Mouse (Mus musculus): ENCODE data around the gene Mical2. TPM values are rescaled to one million over a fixed set of nuclear protein-coding genes. Genes with fewer than 3 reads are reported as not detected.

Mical2 gene
- polyA plus RNA-seq, 1 experiment from 2014 or later, result 11.5 TPM

DNA sequence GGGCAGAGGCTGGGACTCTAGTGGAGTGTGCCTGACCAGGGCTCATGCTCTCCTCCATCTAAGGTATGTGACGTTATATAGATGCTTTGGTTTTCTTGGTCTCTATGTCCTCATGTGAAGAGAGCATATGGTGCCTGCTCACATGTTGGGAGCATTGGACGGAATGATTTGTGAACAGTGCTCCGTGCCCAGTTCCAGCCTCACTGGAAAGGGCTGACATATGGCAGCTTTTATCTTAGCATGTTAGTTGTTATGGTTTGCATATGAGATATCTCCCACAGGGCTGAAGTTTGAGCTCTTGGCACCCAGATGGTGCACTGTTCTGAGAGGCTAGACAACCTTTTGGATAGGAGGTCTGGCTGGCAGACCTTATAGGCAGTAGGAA is 16.3 kb downstream of the Mical2 start:
- H3K27ac ChIP-seq (replicated peaks; ENCODE audit: low read depth, low read length), result no peak overlapping the region
- H3K4me1 ChIP-seq (ENCODE audit: control insufficient read depth, insufficient read depth, low read length), result no peaks in the 10 kb centered on the region; the same call in 1 of the 2 replicates
- no peaks in the 10 kb centered on the region for H3K36me3 ChIP-seq (ENCODE audit: control insufficient read depth, insufficient read depth, low read length)
- H3K27me3 ChIP-seq (replicated peaks; ENCODE audit: control insufficient read depth, insufficient read depth, low read length), result no peaks in the 10 kb centered on the region
- no peaks in the 10 kb centered on the region for H3K9me3 ChIP-seq (ENCODE audit: control insufficient read depth, low read length)
- ATAC-seq (ENCODE audit: low read depth), result no peak; the same call in 1 of the 2 replicates
- 80% methylated on average over 3 of the region's 3 CpGs for WGBS
- no peak overlapping the region for H3K4me3 ChIP-seq (ENCODE audit: low read depth, low read length)
- H3K4me2 ChIP-seq (ENCODE audit: low read depth, low read length), result no peak overlapping the region
- H3K9ac ChIP-seq (ENCODE audit: low read depth, low read length), result no peak overlapping the region
- no peak for DNase-seq (ENCODE audit: low spot score)

DNA sequence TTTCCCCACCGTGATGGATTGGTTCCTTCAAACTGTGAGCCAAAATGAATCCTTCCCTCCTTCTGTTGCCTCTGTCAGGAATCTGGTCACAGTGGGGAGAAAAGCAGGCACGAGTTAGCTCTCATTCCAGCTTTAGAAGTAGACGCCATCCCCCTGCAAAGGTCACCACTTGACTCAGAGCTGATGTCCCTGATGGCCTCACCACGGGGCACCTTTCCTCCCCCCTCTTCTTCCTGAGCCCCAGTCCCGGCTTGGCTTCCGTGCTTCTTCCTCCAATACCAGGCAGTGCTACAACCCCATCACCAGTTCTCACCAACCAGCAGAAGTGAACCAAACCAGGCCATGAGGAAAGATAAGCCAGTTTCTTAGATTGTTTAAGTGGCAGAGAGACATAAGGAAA is 16.9 kb downstream of the Mical2 start:
- no peak for ATAC-seq (ENCODE audit: low read depth)
- Histone ChIP-seq H3K9ac (ENCODE audit: low read depth, low read length) (no peak overlapping the region), H3K4me1 (ENCODE audit: control insufficient read depth, insufficient read depth, low read length) (no peaks in the 10 kb centered on the region; the same call in 1 of the 2 replicates), H3K9me3 (ENCODE audit: control insufficient read depth, low read length) (no peaks in the 10 kb centered on the region), H3K4me3 (ENCODE audit: low read depth, low read length) (no peak overlapping the region), H3K4me2 (ENCODE audit: low read depth, low read length) (no peak overlapping the region), H3K36me3 (ENCODE audit: control insufficient read depth, insufficient read depth, low read length) (no peaks in the 10 kb centered on the region), H3K27me3 (replicated peaks; ENCODE audit: control insufficient read depth, insufficient read depth, low read length) (no peaks in the 10 kb centered on the region), H3K27ac (replicated peaks; ENCODE audit: low read depth, low read length) (no peak overlapping the region)
- DNase-seq (ENCODE audit: low spot score), result no peak
- WGBS, result 78% methylated on average over 6 of the region's 6 CpGs

DNA sequence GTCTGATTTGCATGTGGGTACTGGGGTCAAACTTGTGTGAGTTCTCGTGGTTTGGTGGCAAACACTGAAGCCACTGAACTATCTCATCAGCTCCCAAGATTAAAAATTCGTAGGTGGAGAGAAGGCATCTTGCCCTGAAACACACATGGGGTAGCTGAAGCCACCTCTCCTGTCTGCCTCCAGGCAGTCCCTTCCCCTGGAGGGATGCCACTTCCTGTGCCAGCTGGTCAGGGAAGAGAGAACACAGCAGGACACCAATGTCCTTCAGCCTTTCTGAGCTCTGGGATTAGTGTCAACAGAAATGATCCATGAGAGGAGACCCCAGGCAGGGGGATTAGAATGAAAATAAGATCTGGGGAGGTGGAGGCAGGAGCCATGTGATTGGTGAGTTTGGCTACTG is 18.4 kb downstream of the Mical2 start:
- no peaks in the 10 kb centered on the region for H3K9me3 ChIP-seq (ENCODE audit: control insufficient read depth, low read length)
- H3K9ac ChIP-seq (ENCODE audit: low read depth, low read length), result no peak overlapping the region
- DNase-seq (ENCODE audit: low spot score), result no peak
- no peak for ATAC-seq (ENCODE audit: low read depth)
- no peak overlapping the region for H3K4me3 ChIP-seq (ENCODE audit: low read depth, low read length)
- WGBS, result 60% methylated on average over 2 of the region's 2 CpGs
- no peaks in the 10 kb centered on the region for H3K27me3 ChIP-seq (replicated peaks; ENCODE audit: control insufficient read depth, insufficient read depth, low read length)
- no peaks in the 10 kb centered on the region for H3K36me3 ChIP-seq (ENCODE audit: control insufficient read depth, insufficient read depth, low read length)
- H3K27ac ChIP-seq (replicated peaks; ENCODE audit: low read depth, low read length), result no peak overlapping the region
- H3K4me2 ChIP-seq (ENCODE audit: low read depth, low read length), result no peak overlapping the region
- no peaks in the 10 kb centered on the region; the same call in 1 of the 2 replicates for H3K4me1 ChIP-seq (ENCODE audit: control insufficient read depth, insufficient read depth, low read length)

DNA sequence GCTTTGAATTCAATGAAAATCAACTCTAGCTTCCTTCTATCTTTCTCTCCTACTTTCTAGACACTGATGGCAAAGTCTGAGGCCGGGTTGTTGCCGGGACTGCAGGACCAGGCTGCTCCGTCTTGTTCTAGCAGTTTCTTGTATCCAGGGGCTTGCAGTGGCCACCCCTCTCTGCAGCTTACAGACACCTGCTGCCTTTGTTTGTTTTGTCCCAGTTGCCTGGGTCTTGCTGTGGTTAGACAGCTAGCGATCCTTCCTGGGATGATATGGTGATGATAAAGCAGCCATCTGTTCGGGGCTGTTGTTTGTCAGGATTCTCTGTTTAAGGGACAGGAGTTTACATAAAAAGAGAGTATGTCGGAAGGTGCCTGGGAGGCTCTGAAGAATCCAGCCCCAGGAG is 19.0 kb downstream of the Mical2 start:
- Histone ChIP-seq H3K36me3 (ENCODE audit: control insufficient read depth, insufficient read depth, low read length) (no peaks in the 10 kb centered on the region), H3K4me3 (ENCODE audit: low read depth, low read length) (no peak overlapping the region), H3K4me1 (ENCODE audit: control insufficient read depth, insufficient read depth, low read length) (no peaks in the 10 kb centered on the region; the same call in 1 of the 2 replicates), H3K27ac (replicated peaks; ENCODE audit: low read depth, low read length) (no peak overlapping the region), H3K4me2 (ENCODE audit: low read depth, low read length) (no peak overlapping the region), H3K27me3 (replicated peaks; ENCODE audit: control insufficient read depth, insufficient read depth, low read length) (no peaks in the 10 kb centered on the region), H3K9me3 (ENCODE audit: control insufficient read depth, low read length) (no peaks in the 10 kb centered on the region), H3K9ac (ENCODE audit: low read depth, low read length) (no peak overlapping the region)
- DNase-seq (ENCODE audit: low spot score) (no peak), ATAC-seq (ENCODE audit: low read depth) (no peak)
- WGBS, result 45% methylated on average over 6 of the region's 6 CpGs

DNA sequence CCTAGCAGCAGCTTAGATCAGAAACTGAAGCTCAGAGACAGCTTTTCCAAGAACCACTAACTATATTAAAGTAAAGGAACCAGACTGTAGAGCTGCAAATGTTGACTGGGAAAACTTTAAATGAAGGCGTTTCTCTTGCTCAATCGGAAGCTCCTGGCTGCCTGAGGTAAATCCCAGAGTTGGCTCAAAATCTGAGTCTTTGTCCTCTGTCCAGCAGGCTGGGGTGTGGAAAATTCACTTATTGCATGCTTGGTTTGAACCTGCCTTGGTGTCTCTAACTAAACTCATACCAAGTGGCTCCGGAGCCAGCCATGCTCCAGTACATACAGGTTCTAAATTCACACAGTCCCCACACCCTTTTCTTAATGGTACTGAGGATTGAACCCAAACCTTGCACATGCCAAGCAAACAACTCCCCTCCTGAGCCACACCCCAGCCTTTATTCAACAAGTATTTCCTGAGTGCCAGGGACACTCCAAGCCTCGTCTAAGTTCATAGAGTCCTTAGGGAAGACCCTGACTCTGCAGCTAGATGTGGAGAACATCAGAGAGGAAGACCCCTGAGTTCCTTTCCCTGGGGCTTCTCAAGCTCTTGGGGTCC is 20.3 kb downstream of the Mical2 start:
- no peak overlapping the region for H3K27ac ChIP-seq (replicated peaks; ENCODE audit: low read depth, low read length)
- no peaks in the 10 kb centered on the region for H3K36me3 ChIP-seq (ENCODE audit: control insufficient read depth, insufficient read depth, low read length)
- H3K27me3 ChIP-seq (replicated peaks; ENCODE audit: control insufficient read depth, insufficient read depth, low read length), result no peaks in the 10 kb centered on the region
- WGBS, result 72% methylated on average over 4 of the region's 4 CpGs
- no peak overlapping the region for H3K9ac ChIP-seq (ENCODE audit: low read depth, low read length)
- no peak overlapping the region for H3K4me3 ChIP-seq (ENCODE audit: low read depth, low read length)
- ATAC-seq (ENCODE audit: low read depth) (no peak), DNase-seq (ENCODE audit: low spot score) (no peak)
- no peaks in the 10 kb centered on the region; the same call in 1 of the 2 replicates for H3K4me1 ChIP-seq (ENCODE audit: control insufficient read depth, insufficient read depth, low read length)
- H3K4me2 ChIP-seq (ENCODE audit: low read depth, low read length), result no peak overlapping the region
- H3K9me3 ChIP-seq (ENCODE audit: control insufficient read depth, low read length), result no peaks in the 10 kb centered on the region

DNA sequence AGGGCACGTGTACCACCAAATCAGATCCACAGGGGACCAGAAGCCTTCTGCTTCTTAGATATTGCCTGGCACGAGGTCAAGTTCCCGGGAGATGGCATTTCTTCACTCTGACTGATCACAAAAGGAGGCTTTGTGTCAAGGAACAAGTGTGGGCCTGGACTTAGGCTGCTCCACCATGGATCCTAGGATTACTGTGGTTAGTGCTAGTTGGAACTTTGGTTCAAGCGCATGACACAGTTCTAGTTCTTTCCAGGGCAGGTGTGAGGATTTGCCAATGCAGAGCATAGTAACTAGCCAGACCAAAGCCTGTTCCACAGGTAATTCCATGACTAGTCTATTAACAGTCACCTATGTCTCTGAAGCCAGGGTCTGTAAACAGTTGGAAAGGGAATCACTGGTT is 20.8 kb downstream of the Mical2 start:
- Histone ChIP-seq H3K27ac (replicated peaks; ENCODE audit: low read depth, low read length) (no peak overlapping the region), H3K27me3 (replicated peaks; ENCODE audit: control insufficient read depth, insufficient read depth, low read length) (no peaks in the 10 kb centered on the region), H3K4me2 (ENCODE audit: low read depth, low read length) (no peak overlapping the region), H3K4me3 (ENCODE audit: low read depth, low read length) (no peak overlapping the region), H3K9me3 (ENCODE audit: control insufficient read depth, low read length) (no peaks in the 10 kb centered on the region), H3K36me3 (ENCODE audit: control insufficient read depth, insufficient read depth, low read length) (no peaks in the 10 kb centered on the region), H3K4me1 (ENCODE audit: control insufficient read depth, insufficient read depth, low read length) (no peaks in the 10 kb centered on the region; the same call in 1 of the 2 replicates), H3K9ac (ENCODE audit: low read depth, low read length) (no peak overlapping the region)
- ATAC-seq (ENCODE audit: low read depth) (no peak), DNase-seq (ENCODE audit: low spot score) (no peak)
- WGBS, result 73% methylated on average over 4 of the region's 4 CpGs

DNA sequence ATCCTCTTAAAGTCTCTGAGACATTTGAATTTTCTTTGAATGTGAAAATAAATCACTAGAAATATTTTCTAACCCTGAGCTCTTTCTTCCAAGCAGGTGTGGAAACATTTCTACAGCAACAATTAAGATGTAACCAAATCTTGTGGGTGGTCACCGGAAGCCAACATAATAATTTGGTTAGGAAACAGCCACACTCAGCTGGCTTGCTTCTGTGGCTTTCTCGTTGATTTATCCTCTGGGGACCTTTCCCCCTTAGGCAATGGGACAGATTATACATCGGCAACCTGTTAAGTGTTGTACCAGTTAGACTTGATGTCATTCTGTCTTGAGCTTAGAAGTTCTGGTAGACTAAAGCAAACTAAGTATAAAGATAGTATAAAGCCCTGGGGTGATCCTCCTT is 22.2 kb downstream of the Mical2 start:
- 36% methylated on average over 3 of the region's 3 CpGs for WGBS
- H3K4me3 ChIP-seq (ENCODE audit: low read depth, low read length), result no peak overlapping the region
- no peak overlapping the region for H3K9ac ChIP-seq (ENCODE audit: low read depth, low read length)
- no peak overlapping the region for H3K4me2 ChIP-seq (ENCODE audit: low read depth, low read length)
- H3K36me3 ChIP-seq (ENCODE audit: control insufficient read depth, insufficient read depth, low read length), result no peaks in the 10 kb centered on the region
- no peaks in the 10 kb centered on the region for H3K27me3 ChIP-seq (replicated peaks; ENCODE audit: control insufficient read depth, insufficient read depth, low read length)
- no peak overlapping the region for H3K27ac ChIP-seq (replicated peaks; ENCODE audit: low read depth, low read length)
- DNase-seq (ENCODE audit: low spot score) (peak; percentile 39), ATAC-seq (ENCODE audit: low read depth) (no peak)
- no peaks in the 10 kb centered on the region for H3K9me3 ChIP-seq (ENCODE audit: control insufficient read depth, low read length)
- H3K4me1 ChIP-seq (ENCODE audit: control insufficient read depth, insufficient read depth, low read length), result no peaks in the 10 kb centered on the region; the same call in 1 of the 2 replicates

DNA sequence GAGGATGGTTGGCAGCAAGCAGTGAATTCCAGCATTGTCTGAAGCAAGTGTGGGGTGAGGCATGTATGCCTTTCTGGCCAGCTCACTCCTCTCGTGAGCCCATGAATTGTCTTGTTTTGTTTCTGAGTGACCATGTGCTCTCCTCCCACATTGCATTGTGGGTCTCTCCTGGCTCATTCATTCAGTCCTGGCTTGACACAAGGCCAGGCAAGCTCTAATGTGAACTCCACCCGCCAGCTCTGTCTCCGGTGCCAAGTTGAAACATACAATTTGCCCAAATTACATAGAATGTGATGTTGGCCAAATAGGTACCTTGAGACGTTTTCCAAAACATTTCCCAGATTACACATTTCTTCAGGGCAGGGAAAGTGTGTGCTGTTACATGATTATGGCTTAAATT is 23.8 kb downstream of the Mical2 start:
- Histone ChIP-seq H3K27me3 (replicated peaks; ENCODE audit: control insufficient read depth, insufficient read depth, low read length) (0 out of 2 replicates have a peak, but pooled peaks cover 3% of the 10 kb centered on the region), H3K9me3 (ENCODE audit: control insufficient read depth, low read length) (no peaks in the 10 kb centered on the region), H3K4me3 (ENCODE audit: low read depth, low read length) (no peak overlapping the region), H3K4me2 (ENCODE audit: low read depth, low read length) (no peak overlapping the region), H3K36me3 (ENCODE audit: control insufficient read depth, insufficient read depth, low read length) (no peaks in the 10 kb centered on the region), H3K27ac (replicated peaks; ENCODE audit: low read depth, low read length) (no peak overlapping the region), H3K4me1 (ENCODE audit: control insufficient read depth, insufficient read depth, low read length) (no peaks in the 10 kb centered on the region; the same call in 1 of the 2 replicates), H3K9ac (ENCODE audit: low read depth, low read length) (no peak overlapping the region)
- 70% methylated on average over 4 of the region's 4 CpGs for WGBS
- ATAC-seq (ENCODE audit: low read depth) (no peak), DNase-seq (ENCODE audit: low spot score) (peak; percentile 59)

DNA sequence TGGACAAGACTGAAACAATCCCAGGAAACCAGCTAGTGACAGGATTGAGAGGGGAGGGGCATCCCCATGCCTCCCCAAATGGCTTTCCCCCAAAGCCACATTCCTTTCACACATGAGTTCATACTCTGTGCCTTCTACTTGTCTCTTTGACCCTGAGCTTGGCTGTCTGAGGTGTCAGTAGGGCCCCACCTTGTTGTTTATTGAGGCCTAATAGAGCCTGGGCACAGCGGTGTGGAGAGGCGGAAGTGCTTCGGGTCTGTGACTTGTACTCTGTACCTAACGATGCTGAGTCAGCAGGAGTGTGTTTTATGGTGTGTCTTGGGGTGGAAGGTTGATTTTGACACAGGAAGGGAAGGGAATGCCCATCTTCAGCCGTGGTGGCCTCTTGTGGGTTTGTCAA is 26.4 kb downstream of the Mical2 start:
- no peaks in the 10 kb centered on the region for H3K9me3 ChIP-seq (ENCODE audit: control insufficient read depth, low read length)
- 78% methylated on average over 5 of the region's 5 CpGs for WGBS
- no peak overlapping the region for H3K9ac ChIP-seq (ENCODE audit: low read depth, low read length)
- no peak overlapping the region for H3K27ac ChIP-seq (replicated peaks; ENCODE audit: low read depth, low read length)
- ATAC-seq (ENCODE audit: low read depth) (no peak), DNase-seq (ENCODE audit: low spot score) (no peak)
- H3K4me3 ChIP-seq (ENCODE audit: low read depth, low read length), result no peak overlapping the region
- H3K36me3 ChIP-seq (ENCODE audit: control insufficient read depth, insufficient read depth, low read length), result no peaks in the 10 kb centered on the region
- no peak overlapping the region for H3K4me2 ChIP-seq (ENCODE audit: low read depth, low read length)
- no peaks in the 10 kb centered on the region; the same call in 1 of the 2 replicates for H3K4me1 ChIP-seq (ENCODE audit: control insufficient read depth, insufficient read depth, low read length)
- 0 out of 2 replicates have a peak, but pooled peaks cover 3% of the 10 kb centered on the region for H3K27me3 ChIP-seq (replicated peaks; ENCODE audit: control insufficient read depth, insufficient read depth, low read length)

Measured in embryonic facial prominence, embryonic 14.5 days (tissue).